10 mouse cellular contexts compared by ENCODE assay signal in the genomic region with DNA sequence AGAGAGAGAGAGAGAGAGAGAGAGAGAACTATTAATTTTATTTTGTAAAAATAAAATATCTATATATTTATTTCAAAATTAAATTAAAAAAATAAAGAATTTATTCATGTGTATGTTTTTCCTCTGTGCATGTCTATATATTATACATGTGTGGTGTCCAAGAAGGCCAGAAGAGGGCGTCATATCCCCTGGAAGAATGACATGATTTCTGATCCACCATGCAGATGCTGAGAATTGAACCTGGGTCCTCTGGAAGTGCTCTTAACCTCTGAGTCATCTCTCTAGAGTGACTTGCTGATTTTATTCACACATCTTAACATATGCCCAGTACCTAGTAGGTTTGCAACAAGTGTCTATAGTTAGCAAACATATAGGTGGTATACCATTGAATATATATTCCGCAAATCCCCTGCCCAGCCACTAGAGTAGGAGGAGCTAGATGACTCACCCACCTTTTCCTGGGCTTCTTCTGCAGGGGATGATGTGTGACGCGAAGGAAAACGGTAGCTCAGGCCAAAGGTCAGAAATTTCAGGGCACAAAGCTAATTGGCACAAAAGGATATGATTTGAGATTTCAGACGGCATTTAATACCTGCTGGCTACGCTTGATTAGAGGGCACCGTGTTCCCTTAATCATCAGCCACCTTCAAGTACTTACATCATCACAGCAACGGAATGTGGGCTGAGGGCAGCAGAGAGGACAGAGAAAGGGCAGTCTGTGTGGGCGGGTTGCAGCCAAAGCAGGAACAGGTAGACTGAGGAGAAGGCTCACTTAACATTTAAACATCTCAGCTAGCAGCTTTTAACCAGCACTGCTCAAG.
A peak's percentile ranks its signal among the peaks of the same experiment; 100 is the strongest.
DNase-seq lines count a peak whose midpoint lies in the region; ATAC-seq and TF ChIP-seq lines count a peak whose summit lies in the region.
"Had no signal": no experiment of that assay in that cellular context is flagged by ENCODE, and none has a peak within 500 bp of the region (broad histone marks: within the 10 kb centered on the region; RNA-seq: fewer than 3 reads in every experiment).

No protein-coding gene starts in this region.

- ATAC-seq in liver, embryonic 11.5 days (replicated peaks; ENCODE audit: low FRiP score): no peak
- peak; percentile 47 for ATAC-seq in Patski
- peak; percentile 78 for ATAC-seq in intestine, postnatal 0 days
- ATAC-seq: forebrain, embryonic 15.5 days had no signal

- H3K4me1 ChIP-seq in liver, adult 2 months (ENCODE audit: control insufficient read depth, insufficient read depth, low read length): peaks cover 4% of the 10 kb centered on the region
- no peaks in the 10 kb centered on the region for H3K4me1 ChIP-seq in liver, embryonic 11.5 days (replicated peaks; ENCODE audit: control insufficient read depth, insufficient read depth, low read length)
- no peaks in the 10 kb centered on the region; the same call in 1 of the 2 replicates for H3K4me1 ChIP-seq in intestine, postnatal 0 days (replicated peaks; ENCODE audit: control insufficient read depth, insufficient read depth, low read length)
- H3K4me1 ChIP-seq: forebrain, embryonic 15.5 days had no signal

- in situ Hi-C loops in Patski (cut with MboI; ENCODE audit: low pct_unique_long_range_greater_than_20kb): loop anchor here (25.0 kb wide), 1 partner anchor 546 kb away; the partner anchor contains the start of genes Dhx57 and Morn2

- H3K79me2 ChIP-seq in liver, adult 2 months (ENCODE audit: control insufficient read depth, insufficient read depth, low read length): no peaks in the 10 kb centered on the region

- no peaks in the 10 kb centered on the region for H3K9me3 ChIP-seq in liver, embryonic 11.5 days (ENCODE audit: control insufficient read depth, low read length)
- H3K9me3 ChIP-seq in intestine, postnatal 0 days (ENCODE audit: control insufficient read depth): no peaks in the 10 kb centered on the region
- H3K9me3 ChIP-seq: forebrain, embryonic 15.5 days had no signal

- POLR2A ChIA-PET in Patski (lab: Charles Lee): interaction anchor here (0.5 to 0.7 kb wide), 2 partner anchors 35 to 47 kb away, joined by 3 read pairs; no protein-coding TSS in a partner anchor

- no peak for TF ChIP-seq POLR2A in liver, adult 2 months (IDR thresholded peaks at IDR 0.05; ENCODE audit: extremely low read depth, insufficient read depth, low read length)

- H3K4me2 ChIP-seq in liver, embryonic 11.5 days: no peak overlapping the region
- peak overlapping the region; percentile 41 for H3K4me2 ChIP-seq in intestine, postnatal 0 days (replicated peaks; ENCODE audit: low read depth)
- H3K4me2 ChIP-seq: forebrain, embryonic 15.5 days had no signal

- H3K27ac ChIP-seq in liver, adult 2 months (replicated peaks; ENCODE audit: insufficient read depth, low read depth, low read length): no peak overlapping the region
- H3K27ac ChIP-seq in liver, embryonic 11.5 days (ENCODE audit: low read depth, low read length): no peak overlapping the region
- H3K27ac ChIP-seq in intestine, postnatal 0 days (ENCODE audit: low read depth, low read length): no peak overlapping the region
- H3K27ac ChIP-seq: forebrain, embryonic 15.5 days had no signal

- H3K27me3 ChIP-seq in liver, adult 2 months (ENCODE audit: control insufficient read depth, insufficient read depth, low read length): no peaks in the 10 kb centered on the region
- H3K27me3 ChIP-seq in liver, embryonic 11.5 days (replicated peaks; ENCODE audit: control insufficient read depth, insufficient read depth, low read length): no peaks in the 10 kb centered on the region
- no peaks in the 10 kb centered on the region for H3K27me3 ChIP-seq in Patski
- no peaks in the 10 kb centered on the region for H3K27me3 ChIP-seq in intestine, postnatal 0 days (replicated peaks; ENCODE audit: control insufficient read depth, insufficient read depth, low read length)
- H3K27me3 ChIP-seq: forebrain, embryonic 15.5 days had no signal

- no peak for TF ChIP-seq CTCF in liver, adult 2 months (IDR thresholded peaks at IDR 0.05; ENCODE audit: low read depth, low read length)
- peak; percentile 39 for TF ChIP-seq CTCF in Patski (IDR thresholded peaks at IDR 0.05)
- peak; percentile 34; the same call in 1 of the 2 replicates for TF ChIP-seq CTCF in intestine, postnatal 0 days (IDR thresholded peaks at IDR 0.05; ENCODE audit: low read depth)

- DNase-seq in liver, adult 2 months (ENCODE audit: extremely low read depth, low read depth, low spot score): peak; percentile 18
- no peak for DNase-seq in liver, embryonic 11.5 days (ENCODE audit: low spot score)
- no peak for DNase-seq in Patski (ENCODE audit: low read depth, low spot score)
- DNase-seq in lung, postnatal 36 days: peak; percentile 62
- no peak for DNase-seq in gastrocnemius, postnatal 4 days (ENCODE audit: low spot score in 2 of 2)
- DNase-seq in cerebellum, postnatal 4 days (ENCODE audit: low spot score in 2 of 2): no peak
- no peak for DNase-seq in natural killer cell, adult 2 months (ENCODE audit: low spot score in 2 of 2)
- DNase-seq: cerebellum, adult 11-12 months had no signal

- CTCF ChIA-PET in Patski (lab: Charles Lee): interaction anchor here (0.8 to 1.6 kb wide), 5 partner anchors 15 to 148 kb away, joined by 3 to 5 read pairs (median 4); no protein-coding TSS in a partner anchor

- H3K4me3 ChIP-seq in liver, adult 2 months (ENCODE audit: insufficient read depth, low read depth, low read length): no peak overlapping the region
- no peak overlapping the region for H3K4me3 ChIP-seq in liver, embryonic 11.5 days (ENCODE audit: low read depth, low read length)
- H3K4me3 ChIP-seq in intestine, postnatal 0 days (ENCODE audit: low read depth, low read length): no peak overlapping the region
- H3K4me3 ChIP-seq: forebrain, embryonic 15.5 days had no signal

- H3K36me3 ChIP-seq in liver, adult 2 months (ENCODE audit: control insufficient read depth, insufficient read depth, low read length): no peaks in the 10 kb centered on the region
- no peaks in the 10 kb centered on the region for H3K36me3 ChIP-seq in liver, embryonic 11.5 days (ENCODE audit: control insufficient read depth, insufficient read depth, low read length)
- no peaks in the 10 kb centered on the region for H3K36me3 ChIP-seq in intestine, postnatal 0 days (ENCODE audit: control insufficient read depth, insufficient read depth)
- H3K36me3 ChIP-seq: forebrain, embryonic 15.5 days had no signal

- WGBS in liver, adult 2 months: 21% methylated on average over 10 of the region's 10 CpGs
- WGBS in liver, embryonic 11.5 days: 30% methylated on average over 10 of the region's 10 CpGs
- WGBS in intestine, postnatal 0 days: 22% methylated on average over 10 of the region's 10 CpGs

- H3K9ac ChIP-seq in liver, adult 2 months (ENCODE audit: low read depth, low read length): no peak overlapping the region
- no peak overlapping the region for H3K9ac ChIP-seq in liver, embryonic 11.5 days (ENCODE audit: low read depth, low read length)
- no peak overlapping the region for H3K9ac ChIP-seq in intestine, postnatal 0 days (ENCODE audit: low read depth, low read length)
- H3K9ac ChIP-seq: forebrain, embryonic 15.5 days had no signal

Comparison
In these comparisons a context has a peak if more than half of its experiments do, and no peak if none do; other contexts are left out.
1. DNase-seq: peak in liver, adult 2 months (single experiment) and lung, postnatal 36 days (single experiment); none in liver, embryonic 11.5 days (single experiment), Patski (single experiment), gastrocnemius, postnatal 4 days (0 of 2), cerebellum, postnatal 4 days (0 of 2) and natural killer cell, adult 2 months (0 of 2).